Mouse (Mus musculus) kidney, embryonic 16.5 days (tissue): ENCODE data around the gene Cd40. TPM values are rescaled to one million over a fixed set of nuclear protein-coding genes. Genes with fewer than 3 reads are reported as not detected.

Experiments
- ATAC-seq: fragments of 200-750 bp; cut with Nextera tagmentation; 2 replicates; pipeline ENCODE4 v1.8.0; 2017; ENCODE audit warnings: moderate TSS enrichment; ENCODE audit not compliant: low FRiP score, low TSS enrichment
- H3K27ac ChIP-seq: fragments of 300-500 bp; sonication (generic); 2 replicates; pipeline ENCODE4 v1.5.1; 2014; ENCODE audit warnings: low read length
- H3K27me3 ChIP-seq: fragments of 300-500 bp; sonication (generic); 2 replicates; pipeline ENCODE4 v1.6.1; 2014; ENCODE audit warnings: low read length, control low read depth, mixed read lengths; ENCODE audit not compliant: insufficient read depth
- H3K36me3 ChIP-seq: fragments of 300-500 bp; sonication (generic); 2 replicates; pipeline ENCODE4 v1.6.1; 2014; ENCODE audit warnings: low read length, control low read depth, mixed read lengths; ENCODE audit not compliant: insufficient read depth
- H3K4me1 ChIP-seq: fragments of 300-500 bp; sonication (generic); 2 replicates; pipeline ENCODE4 v1.6.1; 2014; ENCODE audit warnings: low read length, control low read depth, mixed read lengths; ENCODE audit not compliant: insufficient read depth
- H3K4me2 ChIP-seq: fragments of 300-500 bp; sonication (generic); replicated peaks from 2 replicates; pipeline ENCODE4 v1.6.1; 2014; ENCODE audit warnings: low read depth, low read length
- H3K4me3 ChIP-seq: fragments of 300-500 bp; sonication (generic); 2 replicates; pipeline ENCODE4 v1.5.1; 2014; ENCODE audit warnings: mild to moderate bottlenecking, low read length
- H3K9ac ChIP-seq: fragments of 300-500 bp; sonication (generic); replicated peaks from 2 replicates; pipeline ENCODE4 v1.6.1; 2014; ENCODE audit warnings: low read length
- H3K9me3 ChIP-seq: fragments of 300-500 bp; sonication (generic); 2 replicates; pipeline ENCODE4 v1.6.1; 2016; ENCODE audit warnings: low read length, control low read depth
- WGBS: fragments of 180-500 bp; shearing (Covaris S2); extraction: QIAGEN DNeasy Blood & Tissue Kit; methylation state at CpG from one replicate; pipeline ENCODE4 v1.1.7; 2014; 5-methylcytosine and 5-hydroxymethylcytosine counted together
- polyA plus RNA-seq: library from polyadenylated mRNA; unstranded; fragments of >200 nt; fragmentation: Nextera tagmentation; extraction: Ambion mirVana; gene quantifications from 2 replicates; pipeline ENCODE4 v1.2.1, GENCODE M21; 2015

The Cd40 gene
- polyA plus RNA-seq, 1 experiment from 2014 or later: 12.5 TPM

GRCm38 (mm10) chr2:165120765-165121164 is 65.3 kb downstream of the Cd40 start:
- Histone ChIP-seq H3K4me2 (no peak overlapping the region), H3K36me3 (no peaks in the 10 kb centered on the region), H3K9ac (no peak overlapping the region), H3K4me1 (peaks cover 7% of the 10 kb centered on the region; the same call in 1 of the 2 replicates), H3K4me3 (no peak overlapping the region), H3K27ac (no peak overlapping the region), H3K27me3 (peaks cover 36% of the 10 kb centered on the region), H3K9me3 (no peaks in the 10 kb centered on the region)
- ATAC-seq: no peak
- 68% methylated on average over 9 of the region's 9 CpGs for WGBS

- Histone ChIP-seq H3K9me3 (no peaks in the 10 kb centered on the region), H3K27me3 (peaks cover 30% of the 10 kb centered on the region), H3K4me3 (no peak overlapping the region), H3K27ac (no peak overlapping the region), H3K4me2 (no peak overlapping the region; the same call in 1 of the 2 replicates), H3K36me3 (no peaks in the 10 kb centered on the region), H3K4me1 (peaks cover 7% of the 10 kb centered on the region; the same call in 1 of the 2 replicates), H3K9ac (no peak overlapping the region)
- WGBS: 29% methylated on average over 10 of the region's 10 CpGs
- peak; percentile 53; the same call in 1 of the 2 replicates for ATAC-seq
Observed at GRCm38 (mm10) chr2:165121206-165121840, 65.9 kb downstream of the Cd40 start.

Other genes with a start within 250 kb of the Cd40 start
- gene Zswim1, start 232.9 kb upstream of the Cd40 start, polyA plus RNA-seq: 21.7 and 22.3 TPM in 2 replicates
- gene Spata25, start 227.1 kb upstream of the Cd40 start, polyA plus RNA-seq: not detected in 2 replicates
- gene Ctsa, start 222.8 kb upstream of the Cd40 start, polyA plus RNA-seq: 206 and 211 TPM in 2 replicates
- gene Neurl2, start 222.2 kb upstream of the Cd40 start, polyA plus RNA-seq: 8.8 and 9.0 TPM in 2 replicates
- 44.8 and 47.5 TPM in 2 replicates for gene Pltp, start 197.9 kb upstream of the Cd40 start, polyA plus RNA-seq
- gene Pcif1, start 176.3 kb upstream of the Cd40 start, polyA plus RNA-seq: 74.9 and 79.7 TPM in 2 replicates
- 15.1 and 16.2 TPM in 2 replicates for gene Zfp335, start 143.9 kb upstream of the Cd40 start, polyA plus RNA-seq
- gene Mmp9, start 114.8 kb upstream of the Cd40 start, polyA plus RNA-seq: 2.5 and 3.2 TPM in 2 replicates
- gene Slc12a5, start 94.8 kb upstream of the Cd40 start, polyA plus RNA-seq: 0.85 and 0.94 TPM in 2 replicates
- 69.8 and 79.5 TPM in 2 replicates for gene Ncoa5, start 20.8 kb upstream of the Cd40 start, polyA plus RNA-seq
- not detected in 2 replicates for gene 1700025C18Rik, start 35.1 kb downstream of the Cd40 start, polyA plus RNA-seq
- gene Cdh22, start 179.2 kb downstream of the Cd40 start, polyA plus RNA-seq: 0.77 and 0.98 TPM in 2 replicates
- 62.4 and 62.8 TPM in 2 replicates for gene Slc35c2, start 232.2 kb downstream of the Cd40 start, polyA plus RNA-seq